Mouse (Mus musculus): Measurements from ENCODE around the gene Xaf1. TPM values are rescaled to one million over a fixed set of nuclear protein-coding genes. Genes with fewer than 3 reads are reported as not detected.
A peak's percentile ranks its signal among the peaks of the same experiment; 100 is the strongest.

Gene Xaf1
- 1.9 and 2.6 TPM in 2 replicates for polyA plus RNA-seq (2016; fragmentation: Nextera tagmentation; extraction: Ambion mirVana)

DNA sequence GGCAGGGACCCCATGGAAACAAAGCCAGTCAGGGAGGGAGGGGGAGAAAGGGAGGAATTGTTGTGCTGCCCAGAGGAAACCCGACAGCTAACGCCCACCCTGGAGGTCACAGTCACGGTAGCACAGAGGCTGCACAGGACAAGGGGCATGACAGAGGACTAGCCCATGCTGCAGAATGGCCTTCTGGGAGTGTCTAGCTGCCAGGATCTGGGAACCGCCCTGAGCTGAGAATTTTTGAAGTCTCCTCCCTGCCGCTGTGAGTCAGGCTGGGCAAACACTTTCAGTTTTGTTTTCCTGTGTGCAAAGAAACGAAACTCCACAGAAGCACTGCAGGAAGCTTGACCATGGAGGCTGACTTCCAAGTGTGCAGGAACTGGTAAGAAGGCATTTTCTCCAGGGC, at the start of gene Xaf1:
Xaf1 (plus strand) TSS at position 296 of the 400 bp plus-strand sequence.
- H3K4me2 ChIP-seq (replicated peaks), result no peak within 1 kb of the TSS
- WGBS, result 38% methylated on average over 6 of the region's 6 CpGs
- no peaks in the 10 kb centered on the region for H3K9me3 ChIP-seq
- ATAC-seq (ENCODE audit: insufficient number of reproducible peaks, insufficient read depth, low FRiP score, low TSS enrichment), result no peak
- no peaks in the 10 kb centered on the region for H3K27me3 ChIP-seq
- H3K27ac ChIP-seq, result no peak within 1 kb of the TSS
- H3K36me3 ChIP-seq, result no peaks in the 10 kb centered on the region
- no peaks in the 10 kb centered on the region for H3K4me1 ChIP-seq
- no peak within 1 kb of the TSS for H3K9ac ChIP-seq
- H3K4me3 ChIP-seq, result no peak within 1 kb of the TSS

DNA sequence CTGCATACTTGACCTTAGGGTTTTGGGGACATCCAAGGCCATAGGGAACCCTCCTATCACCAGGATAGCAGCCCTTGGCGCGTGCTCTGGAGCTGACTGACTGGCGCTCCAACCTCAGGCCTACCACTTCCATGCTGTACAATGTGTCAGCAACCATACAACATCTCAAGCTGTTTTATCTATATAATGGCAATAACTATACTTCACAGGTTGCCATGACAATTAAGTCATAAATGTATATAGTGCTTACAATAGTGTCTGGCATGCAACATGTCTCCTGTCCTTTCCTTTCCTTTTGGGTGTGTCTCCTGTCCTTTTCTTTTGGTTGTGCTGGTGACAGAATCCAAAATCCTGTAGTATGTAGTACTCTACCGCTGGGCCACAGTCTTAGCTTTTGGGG, 45.8 kb upstream of the Xaf1 start:
- Histone ChIP-seq H3K27me3 (no peaks in the 10 kb centered on the region), H3K27ac (no peak overlapping the region), H3K36me3 (no peaks in the 10 kb centered on the region), H3K9ac (no peak overlapping the region), H3K4me3 (no peak overlapping the region), H3K4me2 (replicated peaks) (no peak overlapping the region), H3K4me1 (no peaks in the 10 kb centered on the region), H3K9me3 (no peaks in the 10 kb centered on the region)
- ATAC-seq (ENCODE audit: insufficient number of reproducible peaks, insufficient read depth, low FRiP score, low TSS enrichment), result no peak
- WGBS, result 87% methylated on average over 4 of the region's 4 CpGs

DNA sequence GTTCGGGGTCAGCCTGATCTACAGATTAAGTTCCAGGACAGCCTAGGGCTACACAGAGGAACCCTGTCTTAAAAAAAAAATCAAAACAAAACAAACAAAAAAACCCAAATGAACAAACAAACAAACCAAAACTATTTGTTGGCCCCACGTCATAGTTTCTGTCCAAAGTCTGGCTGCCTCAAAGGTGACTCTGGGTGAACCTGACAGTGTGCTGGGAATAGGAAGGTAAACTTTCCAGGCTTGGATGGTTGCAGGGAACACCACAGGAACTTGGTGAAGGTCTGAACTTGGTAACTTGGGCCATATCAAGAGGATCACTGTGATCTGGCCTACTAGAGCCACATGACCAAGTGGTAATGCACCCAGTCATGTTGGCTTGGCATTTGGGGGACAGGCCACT, 45.0 kb upstream of the Xaf1 start:
- Histone ChIP-seq H3K4me1 (no peaks in the 10 kb centered on the region), H3K27me3 (no peaks in the 10 kb centered on the region), H3K4me2 (replicated peaks) (no peak overlapping the region), H3K36me3 (no peaks in the 10 kb centered on the region), H3K27ac (no peak overlapping the region), H3K9ac (no peak overlapping the region), H3K4me3 (no peak overlapping the region), H3K9me3 (no peaks in the 10 kb centered on the region)
- WGBS, result 80% methylated on average over 2 of the region's 2 CpGs
- no peak for ATAC-seq (ENCODE audit: insufficient number of reproducible peaks, insufficient read depth, low FRiP score, low TSS enrichment)

DNA sequence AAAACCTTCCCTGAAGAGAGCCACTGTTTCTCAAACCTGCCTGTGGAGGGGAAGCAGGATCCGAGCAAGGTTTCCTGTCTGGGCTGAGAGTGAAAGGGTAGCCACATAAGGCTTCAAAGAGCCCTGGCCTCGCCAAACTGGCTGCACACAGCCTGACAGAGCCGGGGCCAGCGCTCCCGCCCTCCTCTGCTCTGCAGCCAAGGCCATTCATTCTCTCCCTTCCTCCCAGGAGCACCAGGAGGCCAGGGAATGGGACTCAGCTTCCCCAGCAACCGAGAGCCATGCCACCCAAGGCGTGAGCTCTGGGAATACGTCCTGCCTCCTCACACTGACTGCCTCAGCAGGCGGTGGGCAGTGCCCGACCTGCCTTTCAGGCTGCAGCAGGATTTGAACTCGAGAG, 35.9 kb upstream of the Xaf1 start:
- no peak overlapping the region for H3K9ac ChIP-seq
- peaks cover 47% of the 10 kb centered on the region for H3K27me3 ChIP-seq
- H3K4me2 ChIP-seq (replicated peaks), result peak overlapping the region; percentile 72
- no peaks in the 10 kb centered on the region for H3K9me3 ChIP-seq
- no peak overlapping the region for H3K4me3 ChIP-seq
- no peak overlapping the region for H3K27ac ChIP-seq
- H3K4me1 ChIP-seq, result 0 out of 2 replicates have a peak, but pooled peaks cover 7% of the 10 kb centered on the region
- H3K36me3 ChIP-seq, result no peaks in the 10 kb centered on the region
- 8% methylated on average over 11 of the region's 11 CpGs for WGBS
- ATAC-seq (ENCODE audit: insufficient number of reproducible peaks, insufficient read depth, low FRiP score, low TSS enrichment), result no peak

DNA sequence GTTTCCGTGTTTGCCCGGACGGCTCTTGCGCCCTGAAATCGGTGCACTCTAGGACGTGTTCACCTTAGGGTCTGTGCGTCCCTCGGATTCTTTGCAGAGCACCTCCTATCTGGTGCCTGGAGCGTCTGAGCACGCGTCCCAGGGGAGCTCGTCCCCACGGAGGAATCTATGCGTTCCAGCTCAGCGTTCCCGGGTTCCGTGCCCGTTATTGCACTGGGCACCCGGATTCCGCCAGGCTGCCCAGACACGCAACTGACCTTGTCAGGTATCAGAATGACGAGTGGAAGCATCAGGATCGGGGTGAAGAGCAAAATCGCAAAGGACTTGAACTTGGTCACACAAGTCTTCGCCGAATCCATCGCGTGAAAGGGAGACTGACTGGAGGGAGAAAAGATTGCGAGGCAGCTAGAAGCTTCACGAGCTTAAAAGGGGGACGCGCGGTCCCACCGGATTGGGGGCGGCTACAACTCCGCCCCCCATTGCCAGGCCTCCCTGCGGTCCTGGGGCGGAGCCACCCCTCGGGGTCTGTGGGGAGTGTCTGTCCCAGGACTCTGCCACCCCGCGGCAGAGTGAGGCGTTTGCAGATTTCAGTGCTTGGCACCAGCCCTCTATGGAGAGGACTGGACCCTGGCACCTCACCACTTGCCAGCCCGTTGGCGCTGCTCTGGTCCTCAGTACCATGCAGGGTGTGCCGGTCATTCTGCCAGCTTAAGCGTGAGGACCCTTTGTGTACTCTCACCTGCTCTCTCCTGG, 35.0 kb upstream of the Xaf1 start:
- Histone ChIP-seq H3K9me3 (no peaks in the 10 kb centered on the region), H3K9ac (peak overlapping the region; percentile 32; the same call in 1 of the 2 replicates), H3K4me2 (replicated peaks) (peak overlapping the region; percentile 72), H3K4me3 (peak overlapping the region; percentile 38), H3K27ac (no peak overlapping the region), H3K36me3 (no peaks in the 10 kb centered on the region), H3K4me1 (0 out of 2 replicates have a peak, but pooled peaks cover 7% of the 10 kb centered on the region), H3K27me3 (peaks cover 47% of the 10 kb centered on the region)
- peak; percentile 84 for ATAC-seq (ENCODE audit: insufficient number of reproducible peaks, insufficient read depth, low FRiP score, low TSS enrichment)
- 2% methylated on average over 46 of the region's 46 CpGs for WGBS

DNA sequence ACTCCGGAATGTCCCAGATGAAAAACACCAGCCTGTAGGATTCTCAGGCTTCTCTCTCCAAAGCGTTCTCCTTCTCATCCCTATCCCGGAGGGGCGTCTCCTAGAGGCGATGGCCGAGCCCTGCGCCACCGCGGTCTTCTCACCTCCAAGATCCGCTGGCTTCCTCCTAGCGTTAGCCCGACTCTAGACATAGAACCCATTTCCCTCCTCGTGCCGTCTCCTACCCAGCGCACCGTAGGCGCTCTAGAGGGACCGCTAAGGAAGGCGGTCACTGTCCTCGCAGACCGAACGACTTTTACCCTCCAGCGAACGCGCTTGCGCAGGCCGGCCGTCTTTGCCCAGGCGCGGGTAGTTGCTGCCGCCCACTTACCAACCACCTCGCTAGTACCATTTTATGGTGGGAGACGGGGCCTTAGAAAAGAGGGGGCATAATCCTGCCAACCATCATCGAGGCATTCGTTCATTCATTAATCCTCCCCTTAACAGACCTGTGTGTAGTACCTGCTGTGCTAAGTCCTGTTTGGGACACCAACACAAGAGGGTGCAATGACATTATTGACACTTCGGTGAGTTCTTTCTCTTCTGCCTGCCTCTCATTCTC, 34.4 kb upstream of the Xaf1 start, which contains the start of gene Slc13a5:
Slc13a5 (minus strand) TSS at position 263 of the 601 bp plus-strand sequence.
- Histone ChIP-seq H3K27ac (no peak within 1 kb of the TSS), H3K9ac (peak within 1 kb of the TSS; percentile 32; the same call in 1 of the 2 replicates), H3K9me3 (no peaks in the 10 kb centered on the region), H3K27me3 (peaks cover 51% of the 10 kb centered on the region), H3K4me2 (replicated peaks) (peak within 1 kb of the TSS; percentile 72), H3K36me3 (no peaks in the 10 kb centered on the region), H3K4me1 (0 out of 2 replicates have a peak, but pooled peaks cover 7% of the 10 kb centered on the region), H3K4me3 (peak within 1 kb of the TSS; percentile 38)
- 4% methylated on average over 36 of the region's 36 CpGs for WGBS
- no peak for ATAC-seq (ENCODE audit: insufficient number of reproducible peaks, insufficient read depth, low FRiP score, low TSS enrichment)

DNA sequence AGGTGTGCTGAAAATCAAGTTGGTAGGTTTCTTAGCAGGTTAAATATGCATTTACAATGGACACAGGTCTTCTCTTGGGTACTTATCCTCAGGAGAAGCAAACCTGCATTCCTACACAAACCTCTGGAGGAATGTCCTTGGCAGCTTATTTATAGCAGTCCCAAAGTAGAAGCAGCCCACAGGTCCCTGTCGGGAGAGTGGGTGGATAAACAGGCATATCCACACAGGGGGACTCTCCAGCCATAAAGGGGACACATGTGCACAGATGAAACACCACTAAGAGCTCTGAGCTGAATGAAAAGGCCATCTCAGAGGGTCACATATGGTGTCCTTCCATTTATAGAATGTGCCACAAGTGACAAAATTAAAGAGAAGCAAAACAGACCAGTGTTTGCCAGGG, 29.7 kb upstream of the Xaf1 start:
- Histone ChIP-seq H3K27ac (no peak overlapping the region), H3K36me3 (no peaks in the 10 kb centered on the region), H3K9ac (no peak overlapping the region), H3K4me3 (no peak overlapping the region), H3K4me1 (0 out of 2 replicates have a peak, but pooled peaks cover 2% of the 10 kb centered on the region), H3K27me3 (peaks cover 17% of the 10 kb centered on the region), H3K9me3 (no peaks in the 10 kb centered on the region), H3K4me2 (replicated peaks) (no peak overlapping the region)
- 42% methylated on average over 1 of the region's 1 CpGs for WGBS
- ATAC-seq (ENCODE audit: insufficient number of reproducible peaks, insufficient read depth, low FRiP score, low TSS enrichment), result no peak

DNA sequence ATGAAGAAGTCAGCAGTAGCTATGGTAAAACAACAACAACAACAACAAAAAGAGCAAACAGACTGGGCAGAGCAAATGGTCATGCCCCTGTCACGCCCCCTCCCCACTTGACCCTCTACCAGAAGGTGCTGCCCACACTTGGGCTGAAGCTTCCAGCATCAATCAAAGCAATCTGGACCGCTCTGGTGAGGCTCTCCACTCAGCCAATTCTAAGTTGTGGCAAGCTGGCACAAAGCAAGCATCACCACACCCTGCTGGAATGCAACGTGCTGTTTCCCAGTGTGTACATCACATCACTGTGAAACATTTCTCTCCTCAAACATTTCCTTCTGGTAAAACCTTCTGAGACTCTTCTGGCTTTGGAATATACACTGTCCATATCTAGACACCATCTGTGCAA, 28.1 kb upstream of the Xaf1 start:
- WGBS, result 73% methylated on average over 3 of the region's 3 CpGs
- no peaks in the 10 kb centered on the region for H3K36me3 ChIP-seq

DNA sequence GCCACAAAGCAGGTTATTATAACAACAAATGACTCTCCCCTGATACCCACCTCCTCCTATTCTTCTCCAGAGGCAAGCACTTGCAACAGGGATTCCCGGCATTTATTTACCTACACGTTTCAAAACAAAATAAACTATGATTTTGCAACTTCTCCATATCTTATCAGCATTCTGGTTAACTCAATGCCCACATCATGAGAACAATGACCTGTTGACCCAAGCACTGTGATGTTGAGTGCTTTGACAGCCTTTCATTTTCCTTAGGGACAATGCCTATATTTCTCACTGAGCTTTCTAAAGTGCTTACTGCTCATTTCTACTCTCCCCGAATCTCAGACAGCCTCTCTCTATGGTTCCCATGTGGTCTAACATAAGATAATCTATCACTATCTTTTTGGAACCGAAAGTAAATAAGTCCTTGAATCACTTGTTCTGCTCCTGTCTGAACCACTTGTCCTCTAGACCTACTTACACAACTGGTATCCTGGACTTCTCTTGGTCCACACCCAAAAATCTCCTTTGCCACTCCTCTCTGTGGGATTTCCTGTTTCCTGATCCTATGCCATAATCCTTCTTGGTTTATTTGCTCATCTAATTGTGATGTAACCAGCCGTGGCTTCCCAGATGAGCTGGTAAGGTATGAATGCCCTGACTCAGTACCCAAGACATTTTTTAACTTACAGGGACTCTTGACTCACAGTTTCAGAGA, 20.1 kb upstream of the Xaf1 start:
- WGBS, result 83% methylated on average over 5 of the region's 5 CpGs
- Histone ChIP-seq H3K27me3 (no peaks in the 10 kb centered on the region), H3K4me2 (replicated peaks) (no peak overlapping the region), H3K9me3 (no peaks in the 10 kb centered on the region), H3K4me1 (no peaks in the 10 kb centered on the region), H3K4me3 (no peak overlapping the region), H3K27ac (no peak overlapping the region), H3K36me3 (no peaks in the 10 kb centered on the region), H3K9ac (no peak overlapping the region)
- no peak for ATAC-seq (ENCODE audit: insufficient number of reproducible peaks, insufficient read depth, low FRiP score, low TSS enrichment)

More for the DNA sequence above, 28.1 kb upstream of the Xaf1 start:
- Histone ChIP-seq H3K4me1 (no peaks in the 10 kb centered on the region), H3K4me2 (replicated peaks) (no peak overlapping the region), H3K9ac (no peak overlapping the region), H3K9me3 (no peaks in the 10 kb centered on the region), H3K27me3 (peaks cover 4% of the 10 kb centered on the region; the same call in 1 of the 2 replicates), H3K27ac (no peak overlapping the region), H3K4me3 (no peak overlapping the region)
- no peak for ATAC-seq (ENCODE audit: insufficient number of reproducible peaks, insufficient read depth, low FRiP score, low TSS enrichment)

DNA sequence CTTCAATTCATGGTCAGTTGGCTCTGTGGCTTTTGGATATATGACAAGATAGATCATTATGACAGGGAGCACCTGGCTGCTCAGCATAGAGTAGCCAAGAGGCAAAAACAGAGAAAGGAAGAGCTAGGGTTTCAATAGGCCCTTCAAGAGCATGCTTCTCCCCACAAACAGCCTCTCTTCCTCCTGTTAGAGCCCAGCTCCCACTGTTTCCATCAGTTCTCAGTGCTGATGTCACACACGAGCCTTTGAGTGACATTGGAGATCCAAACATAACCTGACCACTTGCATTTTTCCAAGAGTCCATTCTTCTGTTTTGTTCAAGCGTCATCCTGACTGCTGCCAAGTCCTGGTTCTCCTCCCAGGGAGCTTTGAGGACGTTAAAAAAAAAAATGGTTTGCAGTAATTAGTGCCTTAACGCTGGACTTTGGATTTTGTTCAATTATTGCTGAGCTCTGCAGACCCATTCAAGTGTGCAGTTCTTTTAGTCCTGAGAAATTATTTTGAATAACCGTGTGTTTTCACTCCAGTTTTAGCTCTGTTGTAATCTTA, 19.5 kb upstream of the Xaf1 start:
- no peak for ATAC-seq (ENCODE audit: insufficient number of reproducible peaks, insufficient read depth, low FRiP score, low TSS enrichment)
- Histone ChIP-seq H3K27me3 (no peaks in the 10 kb centered on the region), H3K9me3 (no peaks in the 10 kb centered on the region), H3K9ac (no peak overlapping the region), H3K4me2 (replicated peaks) (no peak overlapping the region), H3K4me1 (no peaks in the 10 kb centered on the region), H3K36me3 (no peaks in the 10 kb centered on the region), H3K27ac (no peak overlapping the region), H3K4me3 (no peak overlapping the region)
- WGBS, result 56% methylated on average over 5 of the region's 5 CpGs

DNA sequence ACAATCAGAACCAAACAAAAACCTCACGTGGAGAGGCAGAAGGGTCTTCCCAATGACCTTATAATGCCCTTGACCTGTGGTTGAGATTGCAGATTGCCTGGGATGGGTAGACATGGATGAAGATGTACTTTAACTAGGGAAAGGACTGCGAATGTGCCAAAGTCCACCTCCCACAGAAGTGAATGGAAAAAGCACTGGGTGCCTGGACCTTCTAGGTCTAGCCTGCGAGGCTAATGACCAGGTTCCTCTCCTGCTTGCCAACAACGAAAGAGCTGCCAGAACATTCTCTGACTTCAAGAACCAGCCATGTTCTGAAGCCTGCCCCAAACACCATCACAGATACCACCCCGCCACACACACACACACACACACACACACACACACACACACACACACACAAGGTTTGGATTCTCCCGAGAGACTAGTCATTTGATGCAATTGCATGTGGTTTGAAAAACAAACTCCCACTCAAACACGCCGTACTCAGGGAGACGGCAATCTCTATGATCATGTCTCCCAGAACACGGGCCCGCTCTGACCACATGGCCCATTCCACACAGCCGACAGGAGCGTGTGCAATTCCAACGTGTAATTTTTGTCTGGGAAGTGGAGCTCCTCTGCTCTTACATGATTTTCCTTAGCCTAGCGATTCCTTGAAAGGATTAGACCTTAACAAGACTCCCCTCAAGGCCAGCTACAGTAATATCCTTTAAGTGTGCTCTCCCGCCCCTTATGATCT, 17.8 kb upstream of the Xaf1 start:
- ATAC-seq (ENCODE audit: insufficient number of reproducible peaks, insufficient read depth, low FRiP score, low TSS enrichment), result no peak
- H3K27me3 ChIP-seq, result no peaks in the 10 kb centered on the region

More for the DNA sequence above, 17.8 kb upstream of the Xaf1 start:
- Histone ChIP-seq H3K36me3 (no peaks in the 10 kb centered on the region), H3K4me3 (no peak overlapping the region), H3K27ac (no peak overlapping the region), H3K9ac (no peak overlapping the region), H3K4me2 (replicated peaks) (no peak overlapping the region), H3K4me1 (no peaks in the 10 kb centered on the region), H3K9me3 (no peaks in the 10 kb centered on the region)
- 84% methylated on average over 16 of the region's 16 CpGs for WGBS

Data from embryonic facial prominence, embryonic 12.5 days (tissue).